Mouse (Mus musculus): ENCODE measurements at regions not wholly inside any gene's neighbourhood (a gene's known extent, or its start where the extent isn't known, plus 50 kb on each side); places are given as distances from the start of the nearest gene placed in this dataset.

DNA sequence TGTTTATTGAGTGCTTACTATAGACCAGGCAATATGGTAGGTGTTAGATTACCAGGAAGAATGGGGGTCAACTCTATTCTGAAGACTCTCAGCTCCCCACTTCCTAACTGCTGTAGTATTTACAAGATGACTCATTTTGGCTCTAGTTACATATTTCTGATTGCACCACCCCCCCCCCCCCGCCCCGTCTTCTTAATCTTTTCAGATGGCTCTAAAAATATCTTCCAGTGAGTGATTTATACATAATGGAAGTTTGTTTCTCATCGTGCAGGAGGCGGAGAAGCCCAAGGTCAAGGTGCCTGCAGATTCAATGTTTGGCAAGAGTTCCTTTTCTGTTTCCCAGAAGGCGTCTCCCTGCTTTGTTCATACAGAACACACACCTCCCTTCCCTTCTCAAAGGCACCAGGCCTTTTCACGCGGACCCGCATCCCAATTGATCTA lies 243.4 kb upstream of the Adgrl2 start:
- no peak for ATAC-seq (replicated peaks; ENCODE audit: insufficient number of reproducible peaks, insufficient read depth, low FRiP score, low read depth)
- WGBS, result 53% methylated on average over 8 of the region's 8 CpGs
- Histone ChIP-seq H3K9me3 (replicated peaks) (no peaks in the 10 kb centered on the region), H3K27ac (peak overlapping the region; percentile 61), H3K4me2 (no peak overlapping the region), H3K4me3 (no peak overlapping the region), H3K9ac (no peak overlapping the region), H3K36me3 (no peaks in the 10 kb centered on the region), H3K4me1 (replicated peaks) (0 out of 2 replicates have a peak, but pooled peaks cover 6% of the 10 kb centered on the region), H3K27me3 (no peaks in the 10 kb centered on the region)

DNA sequence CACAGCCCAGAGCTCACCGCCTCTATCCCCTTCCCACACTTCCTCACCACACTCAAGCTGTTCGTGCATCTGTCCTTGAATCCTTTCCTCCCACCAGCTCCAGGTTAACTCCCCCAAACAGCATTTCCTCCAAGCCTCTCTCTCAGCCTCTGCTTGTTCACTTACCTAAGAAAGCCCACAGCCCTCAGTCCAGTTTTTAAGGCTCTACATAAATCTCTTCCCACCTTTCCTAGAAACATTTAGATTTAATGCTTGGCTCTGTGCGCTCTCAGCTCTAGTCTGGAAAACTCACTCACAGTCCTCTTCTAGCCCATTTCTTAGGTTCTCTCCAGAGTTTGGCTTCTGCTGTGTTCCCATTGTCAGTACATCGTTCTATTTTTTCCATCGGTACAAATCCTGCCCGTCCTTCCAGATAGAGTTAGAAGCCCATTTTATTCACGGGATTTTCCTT lies 242.9 kb upstream of the Adgrl2 start:
- Histone ChIP-seq H3K27ac (peak overlapping the region; percentile 61), H3K9me3 (replicated peaks) (no peaks in the 10 kb centered on the region), H3K4me2 (no peak overlapping the region), H3K4me3 (no peak overlapping the region), H3K4me1 (replicated peaks) (0 out of 2 replicates have a peak, but pooled peaks cover 6% of the 10 kb centered on the region), H3K9ac (no peak overlapping the region), H3K36me3 (no peaks in the 10 kb centered on the region), H3K27me3 (no peaks in the 10 kb centered on the region)
- 65% methylated on average over 7 of the region's 7 CpGs for WGBS
- no peak for ATAC-seq (replicated peaks; ENCODE audit: insufficient number of reproducible peaks, insufficient read depth, low FRiP score, low read depth)

DNA sequence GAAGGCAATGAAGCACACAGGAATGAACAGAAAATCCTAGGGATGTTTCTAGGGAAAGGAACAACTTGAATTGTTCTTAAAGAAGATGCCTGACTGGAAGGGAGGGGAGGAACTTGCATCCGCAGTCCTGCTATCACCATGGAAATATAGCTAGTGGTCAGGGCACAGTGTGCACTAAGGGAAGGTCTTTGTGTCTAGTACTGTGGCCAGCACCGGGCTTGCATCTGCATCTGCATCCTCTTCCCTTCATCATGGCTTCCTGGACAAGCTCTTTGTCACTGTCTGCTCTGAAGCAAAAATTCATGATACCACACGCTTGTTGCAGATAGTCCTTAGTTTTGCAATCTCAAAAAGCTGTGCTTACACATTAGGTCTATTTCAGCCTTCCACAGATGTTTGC lies 241.0 kb upstream of the Adgrl2 start:
- Histone ChIP-seq H3K27me3 (no peaks in the 10 kb centered on the region), H3K9me3 (replicated peaks) (no peaks in the 10 kb centered on the region), H3K4me1 (replicated peaks) (0 out of 2 replicates have a peak, but pooled peaks cover 6% of the 10 kb centered on the region), H3K27ac (no peak overlapping the region), H3K9ac (no peak overlapping the region), H3K4me3 (no peak overlapping the region), H3K36me3 (no peaks in the 10 kb centered on the region), H3K4me2 (no peak overlapping the region)
- no peak for ATAC-seq (replicated peaks; ENCODE audit: insufficient number of reproducible peaks, insufficient read depth, low FRiP score, low read depth)
- 82% methylated on average over 3 of the region's 3 CpGs for WGBS

DNA sequence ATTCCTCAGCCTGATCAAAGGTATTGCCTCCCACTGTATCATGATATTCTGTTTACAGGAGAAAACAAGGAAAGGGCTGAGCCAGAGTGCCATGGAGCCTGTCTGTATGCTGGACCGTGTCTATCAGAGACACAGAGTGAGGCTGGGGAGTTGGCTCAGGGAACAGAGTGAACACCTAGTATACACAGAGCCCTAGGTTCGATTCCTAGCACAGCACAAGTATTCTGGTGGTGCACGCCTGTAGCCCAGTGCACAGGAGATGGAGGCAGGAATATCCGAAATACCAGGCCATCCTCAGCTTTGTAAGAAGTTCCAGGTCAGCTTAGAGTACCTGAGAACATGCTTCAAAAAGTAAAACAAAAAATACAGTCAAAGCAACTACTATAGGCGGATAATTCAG lies 237.2 kb upstream of the Adgrl2 start:
- H3K9me3 ChIP-seq (replicated peaks), result no peaks in the 10 kb centered on the region
- 83% methylated on average over 5 of the region's 5 CpGs for WGBS

DNA sequence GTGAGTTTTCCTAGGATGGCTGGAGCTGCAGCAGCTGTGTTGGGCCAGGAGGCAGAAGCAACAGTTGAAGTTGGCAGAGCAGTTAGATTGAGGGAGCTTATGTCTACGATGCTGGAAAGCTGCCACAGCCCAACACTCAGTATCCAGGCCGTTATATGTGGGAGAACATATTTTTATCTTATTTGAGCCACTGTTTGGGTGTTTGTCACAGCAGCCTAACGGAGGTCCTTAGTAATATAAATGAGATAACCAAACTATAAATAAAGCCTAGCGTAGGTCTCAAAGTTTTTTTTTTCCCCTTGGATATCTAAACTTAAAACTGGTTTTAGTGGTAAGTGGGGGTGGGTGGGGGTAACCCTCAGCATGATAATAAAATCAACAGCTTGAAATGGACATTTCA lies 236.4 kb upstream of the Adgrl2 start:
- H3K4me3 ChIP-seq, result no peak overlapping the region
- no peak overlapping the region for H3K9ac ChIP-seq
- H3K36me3 ChIP-seq, result no peaks in the 10 kb centered on the region
- H3K27ac ChIP-seq, result no peak overlapping the region
- no peak overlapping the region for H3K4me2 ChIP-seq
- ATAC-seq (replicated peaks; ENCODE audit: insufficient number of reproducible peaks, insufficient read depth, low FRiP score, low read depth), result no peak; the same call in 1 of the 2 replicates
- H3K9me3 ChIP-seq (replicated peaks), result no peaks in the 10 kb centered on the region
- no peaks in the 10 kb centered on the region for H3K27me3 ChIP-seq
- WGBS, result 26% methylated on average over 4 of the region's 4 CpGs
- H3K4me1 ChIP-seq (replicated peaks), result no peaks in the 10 kb centered on the region; the same call in 1 of the 2 replicates

More for the DNA sequence above, 237.2 kb upstream of the Adgrl2 start:
- Histone ChIP-seq H3K9ac (no peak overlapping the region), H3K4me1 (replicated peaks) (no peaks in the 10 kb centered on the region; the same call in 1 of the 2 replicates), H3K4me2 (no peak overlapping the region), H3K4me3 (no peak overlapping the region), H3K27ac (no peak overlapping the region), H3K27me3 (no peaks in the 10 kb centered on the region), H3K36me3 (no peaks in the 10 kb centered on the region)
- no peak for ATAC-seq (replicated peaks; ENCODE audit: insufficient number of reproducible peaks, insufficient read depth, low FRiP score, low read depth)

DNA sequence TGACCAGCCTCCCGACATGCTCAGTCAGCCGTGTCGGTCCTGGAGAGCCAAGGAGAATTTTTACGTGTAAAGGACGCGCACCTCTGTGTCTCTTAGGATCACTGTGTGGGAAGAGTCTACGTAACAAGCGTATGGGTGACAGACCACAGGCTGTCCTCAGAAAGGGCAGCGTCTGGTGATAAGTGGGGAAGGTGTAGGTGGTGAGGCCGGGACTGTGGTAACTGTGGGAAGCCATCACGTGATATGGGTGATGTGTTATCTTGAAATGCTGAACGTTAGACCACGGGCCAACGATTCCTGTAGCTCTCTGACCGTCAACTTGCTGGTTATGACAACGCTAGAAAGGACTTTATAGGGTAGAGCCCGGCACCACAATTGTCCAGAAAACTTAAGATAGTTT lies 235.3 kb upstream of the Adgrl2 start:
- Histone ChIP-seq H3K27ac (no peak overlapping the region), H3K9me3 (replicated peaks) (no peaks in the 10 kb centered on the region), H3K9ac (no peak overlapping the region), H3K36me3 (no peaks in the 10 kb centered on the region), H3K4me1 (replicated peaks) (peaks cover 3% of the 10 kb centered on the region; the same call in 1 of the 2 replicates), H3K27me3 (no peaks in the 10 kb centered on the region), H3K4me2 (no peak overlapping the region), H3K4me3 (no peak overlapping the region)
- no peak for ATAC-seq (replicated peaks; ENCODE audit: insufficient number of reproducible peaks, insufficient read depth, low FRiP score, low read depth)
- WGBS, result 75% methylated on average over 17 of the region's 17 CpGs

DNA sequence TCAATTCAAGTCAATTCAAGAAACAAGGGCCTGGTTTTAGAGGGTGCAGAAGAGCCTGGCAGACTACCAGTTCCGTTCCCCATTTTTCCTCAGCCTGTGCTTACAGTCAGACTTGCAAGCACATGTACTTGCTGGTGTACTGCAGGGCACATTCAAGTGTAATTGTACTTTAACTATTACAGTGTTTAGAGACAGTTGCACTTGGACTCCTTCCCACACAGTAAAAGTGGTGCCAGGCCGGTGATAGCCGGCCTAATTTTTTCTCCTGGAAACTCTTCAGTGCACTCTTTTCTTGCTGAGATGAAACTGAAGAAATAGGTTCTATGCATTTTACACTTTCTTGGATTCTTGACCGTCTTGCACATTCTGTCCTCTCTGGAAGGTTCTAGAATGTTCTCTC lies 233.9 kb upstream of the Adgrl2 start:
- no peak overlapping the region for H3K9ac ChIP-seq
- H3K9me3 ChIP-seq (replicated peaks), result no peaks in the 10 kb centered on the region
- 48% methylated on average over 4 of the region's 4 CpGs for WGBS
- ATAC-seq (replicated peaks; ENCODE audit: insufficient number of reproducible peaks, insufficient read depth, low FRiP score, low read depth), result no peak
- H3K27ac ChIP-seq, result no peak overlapping the region
- peaks cover 14% of the 10 kb centered on the region for H3K4me1 ChIP-seq (replicated peaks)
- H3K4me3 ChIP-seq, result no peak overlapping the region
- no peak overlapping the region for H3K4me2 ChIP-seq
- no peaks in the 10 kb centered on the region for H3K36me3 ChIP-seq
- H3K27me3 ChIP-seq, result no peaks in the 10 kb centered on the region

DNA sequence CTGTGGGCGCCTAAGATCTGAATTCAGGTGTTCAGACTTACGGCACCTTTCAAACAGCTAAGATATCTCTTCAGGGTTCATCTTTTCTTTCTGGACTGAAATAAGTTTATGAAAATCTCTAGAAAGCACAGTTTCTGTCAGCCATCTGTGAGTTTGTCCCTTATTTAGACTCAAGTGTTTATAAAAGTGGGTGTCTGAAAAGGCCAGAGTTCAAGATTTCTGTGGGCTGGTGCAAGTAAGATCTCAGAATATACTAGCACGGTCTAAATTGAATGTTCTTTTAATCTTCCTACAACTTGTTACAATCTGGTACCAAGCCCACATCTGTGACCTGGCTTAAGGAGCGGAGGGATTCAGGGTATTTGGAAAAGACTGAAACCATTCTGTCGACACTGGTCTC lies 233.4 kb upstream of the Adgrl2 start:
- no peaks in the 10 kb centered on the region for H3K27me3 ChIP-seq

DNA sequence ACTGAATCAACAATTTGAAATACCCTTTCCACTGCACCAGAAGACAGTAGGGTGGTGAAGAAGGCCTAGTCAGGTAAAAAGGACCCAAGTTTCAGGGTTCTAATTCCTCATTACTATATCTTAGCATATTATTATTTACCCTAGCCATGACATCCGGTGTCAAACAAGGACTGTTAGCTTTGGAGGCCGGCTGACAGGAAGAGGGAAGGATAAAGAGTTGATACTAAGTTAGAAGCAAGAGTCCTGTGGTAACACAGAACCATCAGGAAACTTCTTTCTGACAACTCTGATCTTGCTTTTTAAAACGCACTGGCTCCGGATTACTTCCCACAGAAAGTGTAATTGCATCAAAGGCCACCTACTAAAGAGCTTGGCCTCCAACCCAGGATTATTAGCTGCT lies 230.6 kb upstream of the Adgrl2 start:
- Histone ChIP-seq H3K4me3 (no peak overlapping the region), H3K9ac (no peak overlapping the region), H3K27me3 (no peaks in the 10 kb centered on the region), H3K36me3 (no peaks in the 10 kb centered on the region), H3K4me2 (no peak overlapping the region), H3K9me3 (replicated peaks) (no peaks in the 10 kb centered on the region), H3K4me1 (replicated peaks) (peaks cover 16% of the 10 kb centered on the region), H3K27ac (no peak overlapping the region)
- no peak for ATAC-seq (replicated peaks; ENCODE audit: insufficient number of reproducible peaks, insufficient read depth, low FRiP score, low read depth)
- 64% methylated on average over 4 of the region's 4 CpGs for WGBS

More for the DNA sequence above, 233.4 kb upstream of the Adgrl2 start:
- no peak overlapping the region for H3K4me3 ChIP-seq
- H3K4me1 ChIP-seq (replicated peaks), result peaks cover 16% of the 10 kb centered on the region
- WGBS, result 84% methylated on average over 5 of the region's 5 CpGs
- no peaks in the 10 kb centered on the region for H3K9me3 ChIP-seq (replicated peaks)
- no peak overlapping the region for H3K27ac ChIP-seq
- no peak overlapping the region for H3K4me2 ChIP-seq
- no peak overlapping the region for H3K9ac ChIP-seq
- no peaks in the 10 kb centered on the region for H3K36me3 ChIP-seq
- no peak for ATAC-seq (replicated peaks; ENCODE audit: insufficient number of reproducible peaks, insufficient read depth, low FRiP score, low read depth)

DNA sequence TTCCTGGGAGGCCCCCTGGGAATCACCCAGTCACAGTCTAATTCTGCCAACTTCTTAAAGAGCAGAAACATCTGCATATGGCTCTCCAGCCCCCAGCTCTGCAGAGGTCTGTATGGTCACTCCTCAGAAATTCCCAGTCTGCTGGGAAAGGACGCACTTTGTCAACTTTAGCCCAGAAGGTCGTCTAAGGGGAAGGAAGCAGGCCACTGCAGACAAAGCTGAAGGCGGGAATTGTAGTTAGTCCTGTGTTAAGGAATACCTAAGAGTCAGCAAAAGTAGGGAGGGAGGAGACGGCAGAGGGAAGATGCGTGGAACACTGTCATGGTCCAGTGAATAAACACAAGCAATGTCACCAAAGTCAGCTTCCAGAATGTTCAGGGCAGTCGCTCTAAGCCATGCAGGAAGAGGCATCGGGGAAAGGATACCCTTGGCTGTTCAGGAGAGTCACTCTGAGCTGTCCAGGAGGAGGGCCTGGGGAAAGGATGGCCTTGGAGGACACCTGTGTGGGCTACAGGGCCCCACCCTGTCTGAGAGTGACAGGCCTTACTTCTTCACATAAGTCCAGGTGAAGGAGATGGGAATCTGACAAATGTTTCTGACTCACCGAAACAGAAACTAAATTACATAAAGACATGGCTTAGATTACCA lies 230.1 kb upstream of the Adgrl2 start:
- no peak overlapping the region for H3K9ac ChIP-seq
- H3K4me3 ChIP-seq, result no peak overlapping the region
- H3K27me3 ChIP-seq, result no peaks in the 10 kb centered on the region
- H3K27ac ChIP-seq, result peak overlapping the region; percentile 25; the same call in 1 of the 2 replicates
- H3K36me3 ChIP-seq, result no peaks in the 10 kb centered on the region
- 61% methylated on average over 8 of the region's 8 CpGs for WGBS
- H3K4me2 ChIP-seq, result no peak overlapping the region
- no peak for ATAC-seq (replicated peaks; ENCODE audit: insufficient number of reproducible peaks, insufficient read depth, low FRiP score, low read depth)
- H3K9me3 ChIP-seq (replicated peaks), result no peaks in the 10 kb centered on the region
- peaks cover 16% of the 10 kb centered on the region for H3K4me1 ChIP-seq (replicated peaks)

DNA sequence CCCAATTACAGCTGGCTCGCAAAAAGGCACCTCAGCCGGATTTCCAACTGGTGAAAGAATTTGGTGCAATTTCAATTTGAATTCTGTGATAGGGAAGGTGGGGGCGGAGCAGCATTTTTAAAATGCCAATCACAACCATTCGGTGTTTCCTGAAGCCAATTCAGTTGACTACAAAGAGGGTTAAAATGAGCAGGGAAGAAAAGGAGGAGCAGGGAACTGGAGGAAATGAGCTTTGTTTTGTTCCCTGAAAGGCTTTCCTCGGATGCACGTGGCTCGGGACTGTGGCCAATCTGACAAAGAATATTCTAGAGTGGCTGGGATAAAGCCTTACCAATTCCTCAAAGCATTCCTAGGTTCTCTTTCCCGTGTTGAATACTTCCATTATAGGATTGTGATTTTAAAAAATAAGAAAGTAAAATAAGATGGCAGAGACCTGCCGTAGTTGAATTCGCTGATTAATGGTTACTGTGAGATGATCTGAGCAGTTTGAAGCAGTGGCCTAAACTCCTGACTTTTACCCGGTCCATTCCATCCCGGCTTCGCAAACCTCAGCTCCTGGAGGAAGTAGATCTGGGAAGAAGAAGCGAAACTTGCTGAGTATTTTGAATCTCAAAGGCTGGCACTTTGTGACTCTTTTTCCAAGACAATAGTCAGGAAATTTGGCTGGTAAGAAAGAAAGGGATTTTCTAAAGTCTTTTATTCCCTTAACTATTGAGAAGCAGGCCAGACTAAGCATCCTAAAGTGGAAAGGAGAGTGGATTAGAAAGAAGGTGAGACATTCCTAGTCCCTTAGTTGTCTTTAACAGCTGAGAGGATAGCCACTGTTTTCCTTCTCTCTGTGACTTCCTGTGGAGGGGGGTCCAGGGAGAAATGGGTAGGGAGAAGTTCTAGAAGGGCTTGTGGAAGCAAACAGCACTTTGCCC lies 229.3 kb upstream of the Adgrl2 start:
- no peaks in the 10 kb centered on the region for H3K27me3 ChIP-seq
- H3K4me2 ChIP-seq, result no peak overlapping the region
- no peaks in the 10 kb centered on the region for H3K9me3 ChIP-seq (replicated peaks)
- H3K4me3 ChIP-seq, result no peak overlapping the region
- H3K27ac ChIP-seq, result peak overlapping the region; percentile 25
- peaks cover 16% of the 10 kb centered on the region for H3K4me1 ChIP-seq (replicated peaks)
- ATAC-seq (replicated peaks; ENCODE audit: insufficient number of reproducible peaks, insufficient read depth, low FRiP score, low read depth), result no peak
- H3K9ac ChIP-seq, result no peak overlapping the region
- no peaks in the 10 kb centered on the region for H3K36me3 ChIP-seq
- 47% methylated on average over 14 of the region's 14 CpGs for WGBS

Measured in heart, embryonic 15.5 days (tissue).